Mouse (Mus musculus): ENCODE measurements around the gene Ppp2r2d.

Gene Ppp2r2d

DNA sequence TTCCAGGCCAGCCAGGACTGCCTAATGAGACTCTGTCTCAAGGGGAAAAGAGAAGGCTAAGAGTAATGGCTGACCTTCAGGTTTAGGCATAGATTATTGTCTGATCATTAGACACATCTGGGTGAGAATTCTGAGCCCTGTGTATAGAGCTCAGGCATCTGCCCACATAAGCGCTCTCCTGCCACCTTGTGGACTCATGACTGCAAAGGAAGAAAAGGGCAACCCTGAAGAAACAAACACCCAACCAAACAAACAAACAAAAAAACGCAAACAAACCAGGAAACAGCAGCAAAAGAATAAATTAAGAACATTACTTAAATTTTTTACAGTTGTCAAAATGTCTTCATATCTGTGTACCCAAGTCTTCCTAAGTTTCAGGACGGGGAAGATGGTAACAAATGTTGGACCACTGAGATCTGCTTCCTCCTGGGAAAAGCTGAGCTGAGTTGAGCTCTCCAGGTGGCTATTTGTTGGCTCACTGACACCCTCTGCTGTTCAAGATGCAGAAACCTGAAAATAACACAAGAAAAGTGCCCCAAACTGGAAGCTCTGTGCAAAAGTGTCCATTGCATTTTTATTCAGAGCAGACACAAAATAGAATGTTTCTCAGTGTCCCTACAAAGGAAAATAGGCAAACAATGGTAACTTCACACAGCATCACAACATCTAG, 78.0 kb downstream of the Ppp2r2d start:
- peak; percentile 80 for DNase-seq (ENCODE audit: low read depth, low spot score)

DNA sequence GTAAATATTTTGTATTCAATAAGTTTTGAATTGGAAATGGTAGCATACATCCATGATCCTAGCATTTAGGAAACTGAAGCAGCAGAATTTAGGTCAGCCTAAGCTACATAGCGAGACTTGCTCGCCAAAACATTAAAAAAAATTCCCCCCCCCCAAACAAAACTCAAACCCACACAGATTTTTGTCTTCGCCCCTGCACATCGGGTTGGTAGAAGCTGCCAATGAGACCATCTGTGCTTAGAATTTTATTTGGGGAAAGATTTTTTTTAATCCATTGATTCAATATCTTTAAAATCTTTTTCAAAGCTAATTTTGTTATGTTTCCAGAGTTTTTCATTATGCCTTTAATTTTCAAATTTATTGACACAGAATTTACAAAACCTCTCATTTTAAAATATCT, 82.6 kb downstream of the Ppp2r2d start:
- no peak for DNase-seq (ENCODE audit: low read depth, low spot score)
